Mouse (Mus musculus) forebrain, embryonic 13.5 days (tissue): Measurements from ENCODE around the gene Krit1. TPM values are rescaled to one million over a fixed set of nuclear protein-coding genes. Genes with fewer than 3 reads are reported as not detected.
"Not testable (repeated sequence)": the region's sequence is repeated elsewhere in the genome, so short reads cannot be mapped to it uniquely, and the experiment has no call there.

Source experiments
- ATAC-seq: fragments of 200-750 bp; cut with Nextera tagmentation; 2 replicates; pipeline ENCODE4 v1.8.0; 2017
- H3K27ac ChIP-seq: fragments of 300-500 bp; sonication (generic); 2 replicates; pipeline ENCODE4 v1.5.1; 2015; ENCODE audit warnings: inconsistent platforms, mild to moderate bottlenecking, moderate library complexity
- H3K27me3 ChIP-seq: fragments of 300-500 bp; sonication (generic); 2 replicates; pipeline ENCODE4 v1.6.1; 2015; ENCODE audit warnings: mild to moderate bottlenecking, inconsistent platforms
- H3K36me3 ChIP-seq: fragments of 300-500 bp; sonication (generic); 2 replicates; pipeline ENCODE4 v1.6.1; 2015; ENCODE audit warnings: mild to moderate bottlenecking, inconsistent platforms; ENCODE audit not compliant: poor library complexity, severe bottlenecking
- H3K4me1 ChIP-seq: fragments of 300-500 bp; sonication (generic); 2 replicates; pipeline ENCODE4 v1.6.1; 2015; ENCODE audit warnings: inconsistent platforms
- H3K4me2 ChIP-seq: fragments of 300-500 bp; sonication (generic); 2 replicates; pipeline ENCODE4 v1.6.1; 2015; ENCODE audit warnings: inconsistent platforms, mild to moderate bottlenecking, moderate library complexity
- H3K4me3 ChIP-seq: fragments of 300-500 bp; sonication (generic); 2 replicates; pipeline ENCODE4 v1.5.1; 2015; ENCODE audit warnings: mild to moderate bottlenecking, inconsistent platforms
- H3K9ac ChIP-seq: fragments of 300-500 bp; sonication (generic); 2 replicates; pipeline ENCODE4 v1.6.1; 2015; ENCODE audit warnings: mild to moderate bottlenecking, inconsistent platforms
- H3K9me3 ChIP-seq: fragments of 300-500 bp; sonication (generic); replicated peaks from 2 replicates; pipeline ENCODE4 v1.6.1; 2016; ENCODE audit warnings: inconsistent platforms
- WGBS: fragments of 180-500 bp; shearing (Covaris S2); methylation state at CpG from one replicate; pipeline ENCODE4 v1.1.7; 2015; 5-methylcytosine and 5-hydroxymethylcytosine counted together
- polyA plus RNA-seq: library from polyadenylated mRNA; unstranded; fragments of >200 nt; fragmentation: Nextera tagmentation; extraction: Ambion mirVana; gene quantifications from 2 replicates; pipeline ENCODE4 v1.2.1, GENCODE M21; 2015

Gene Krit1
- polyA plus RNA-seq, 1 experiment from 2014 or later = 74.7 TPM

DNA sequence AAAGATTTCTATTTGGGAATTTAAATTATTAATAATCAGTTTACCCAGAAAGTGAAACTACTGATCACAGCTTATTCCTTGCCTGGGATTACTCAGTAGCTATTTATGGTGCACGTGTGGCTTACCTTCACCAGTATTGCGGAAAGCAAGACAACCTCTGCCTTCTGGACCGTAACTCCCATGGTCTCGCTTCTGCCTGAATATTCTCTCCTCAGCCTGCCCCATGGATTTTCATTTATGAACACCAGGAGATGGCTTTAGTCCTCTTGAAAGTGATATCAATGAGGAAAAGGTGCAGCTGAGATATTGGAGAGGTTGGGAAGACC is 91.3 kb downstream of the Krit1 start:
- ATAC-seq = peak; percentile 44; the same call in 1 of the 2 replicates
- 94% methylated on average over 4 of the region's 4 CpGs for WGBS
- H3K4me3 ChIP-seq = not testable (repeated sequence)

More for the DNA sequence above, 91.3 kb downstream of the Krit1 start:
- not testable (repeated sequence) for H3K36me3 ChIP-seq, H3K4me1 ChIP-seq, H3K9ac ChIP-seq, H3K27ac ChIP-seq, H3K27me3 ChIP-seq, H3K4me2 ChIP-seq, H3K9me3 ChIP-seq

Other genes with a start within 250 kb of the Krit1 start
- gene 1700109H08Rik, start 231.6 kb upstream of the Krit1 start, polyA plus RNA-seq = 3.1 and 3.9 TPM in 2 replicates
- gene Pex1, start 207.1 kb upstream of the Krit1 start, polyA plus RNA-seq = 21.7 and 24.4 TPM in 2 replicates
- gene Rbm48, start 206.6 kb upstream of the Krit1 start, polyA plus RNA-seq = 16.2 and 16.8 TPM in 2 replicates
- gene Tmbim7, start 152.0 kb upstream of the Krit1 start, polyA plus RNA-seq = not detected in 2 replicates
- 65.8 and 69.3 TPM in 2 replicates for gene Gatad1, start 146.0 kb upstream of the Krit1 start, polyA plus RNA-seq
- gene Ankib1, start 259 bp upstream of the Krit1 start, polyA plus RNA-seq = 15.6 and 16.7 TPM in 2 replicates
- gene Lrrd1, start 42.0 kb downstream of the Krit1 start, polyA plus RNA-seq = 0.10 and 0.11 TPM in 2 replicates
- 8.0 and 10.5 TPM in 2 replicates for gene Mterf1a, start 90.7 kb downstream of the Krit1 start, polyA plus RNA-seq
- 348 and 369 TPM in 2 replicates for gene Akap9, start 124.9 kb downstream of the Krit1 start, polyA plus RNA-seq